Mouse (Mus musculus): Measurements from ENCODE around the gene Arid3c.
"Not testable (repeated sequence)": the region's sequence is repeated elsewhere in the genome, so short reads cannot be mapped to it uniquely, and the experiment has no call there.

The Arid3c gene

DNA sequence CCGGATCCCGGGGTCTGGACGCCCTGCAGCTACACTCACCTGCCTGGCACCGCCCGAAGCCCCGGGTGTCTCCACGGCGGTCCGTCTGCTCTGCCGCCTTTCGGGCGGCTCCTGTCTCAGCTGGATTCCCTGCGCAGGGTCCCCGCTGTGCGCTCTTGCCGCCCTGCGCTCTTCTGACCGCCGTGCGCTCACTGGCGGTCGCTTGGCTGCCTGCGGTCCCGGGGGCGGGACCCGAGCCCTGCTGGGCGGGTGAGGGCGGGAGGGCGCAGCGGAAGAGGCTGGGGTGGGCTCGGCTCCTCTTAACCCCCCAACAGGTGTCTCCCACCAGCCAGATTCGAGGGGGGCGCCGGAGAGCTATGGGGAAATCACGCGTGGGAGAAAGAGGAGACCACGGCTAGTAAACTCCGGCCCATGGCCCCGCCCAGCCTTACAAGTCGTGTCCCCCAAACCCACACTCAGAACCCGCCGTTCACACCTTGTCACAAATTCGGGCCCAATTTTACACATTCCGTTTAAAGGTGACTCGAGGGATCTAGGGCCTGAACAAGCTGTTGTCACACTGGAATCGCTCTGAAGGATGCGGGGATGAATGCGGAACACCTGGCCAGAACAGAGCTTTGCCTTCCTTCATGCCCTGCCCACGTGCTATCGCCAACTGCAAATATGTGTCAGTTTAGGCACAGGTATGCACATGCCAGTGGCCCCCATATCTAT, at the start of gene Arid3c:
Arid3c (minus strand) TSS at position 91 of the 714 bp plus-strand sequence.
- DNase-seq = no peak

DNA sequence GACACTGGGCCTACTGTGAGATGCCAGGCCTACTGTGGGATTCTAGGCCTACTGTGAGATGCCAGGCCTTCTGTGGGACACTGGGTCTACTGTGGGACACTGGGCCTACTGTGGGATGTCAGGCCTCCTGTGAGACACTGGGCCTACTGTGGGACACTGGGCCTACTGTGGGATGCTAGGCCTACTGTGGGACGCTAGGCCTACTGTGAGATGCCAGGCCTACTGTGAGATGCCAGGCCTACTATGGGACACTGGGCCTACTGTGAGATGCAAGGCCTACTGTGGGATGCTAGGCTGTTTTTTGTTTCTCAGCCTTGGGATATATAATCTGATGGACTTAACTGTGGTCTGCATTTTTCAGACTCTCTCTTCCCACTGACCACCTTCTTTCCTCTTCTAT, 44.9 kb upstream of the Arid3c start:
- not testable (repeated sequence) for DNase-seq

DNA sequence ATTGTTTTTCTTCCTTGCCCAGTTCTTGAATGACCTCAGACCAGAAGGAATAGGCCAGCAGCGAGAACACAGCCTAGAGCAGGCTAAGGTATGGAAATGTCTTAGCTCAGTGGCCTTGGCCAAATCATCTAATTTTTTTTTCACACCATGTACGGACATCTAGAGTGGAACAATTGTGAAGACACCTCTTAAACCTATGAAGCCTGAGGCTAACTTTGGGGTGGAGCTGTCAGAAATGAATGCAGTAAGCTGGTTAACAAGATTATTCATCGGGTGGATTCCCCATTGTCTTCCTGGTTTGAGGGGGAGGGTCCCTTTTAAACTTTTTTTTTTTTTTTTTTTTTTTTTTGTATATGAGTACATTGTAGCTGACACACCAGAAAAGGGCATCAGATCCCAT, 43.6 kb upstream of the Arid3c start:
- DNase-seq = not testable (repeated sequence)

DNA sequence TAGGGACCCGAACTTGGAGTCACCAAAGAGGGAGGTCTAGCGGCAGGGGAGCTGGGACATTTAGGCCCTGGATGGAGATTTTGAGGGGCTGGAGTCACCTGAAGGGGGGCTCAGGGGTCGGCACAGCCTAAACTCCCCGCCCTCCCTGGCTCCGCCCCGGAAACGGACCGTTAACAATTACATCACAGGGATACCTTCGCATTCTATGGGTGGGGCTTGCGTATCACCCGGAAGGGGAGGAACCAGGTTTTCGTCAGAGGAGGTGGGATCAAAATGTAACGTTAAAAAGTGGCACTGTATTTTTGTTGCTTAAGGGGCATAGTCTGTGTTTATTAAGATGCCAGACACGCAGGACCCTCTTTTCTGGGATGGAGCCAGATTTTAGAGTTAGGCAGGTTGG, 43.1 kb upstream of the Arid3c start, which contains the start of gene Ccl27a:
Ccl27a (minus strand) TSS at position 246 of the 400 bp plus-strand sequence.
- peak; percentile 83 to 91 for DNase-seq

DNA sequence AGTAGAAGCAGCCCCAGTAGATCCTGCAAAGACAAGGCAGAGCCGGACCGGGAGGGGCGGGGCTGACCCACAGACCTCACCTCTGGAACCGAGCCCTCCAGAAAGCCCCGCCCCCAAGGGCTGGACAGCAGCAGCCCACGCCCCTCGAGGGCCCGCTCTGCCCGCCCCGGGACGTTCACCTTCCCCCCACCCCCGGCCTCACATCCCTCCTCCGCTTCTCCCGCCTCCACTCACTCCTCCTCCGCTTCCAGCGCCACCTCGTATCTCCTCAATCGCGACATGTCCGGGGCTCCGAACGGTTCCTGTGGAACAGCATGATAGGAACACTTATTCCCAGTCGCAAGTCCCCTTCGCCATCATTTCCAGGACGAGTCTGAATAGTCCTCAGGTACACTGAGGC, 42.6 kb upstream of the Arid3c start:
- peak; percentile 66 to 70 for DNase-seq

DNA sequence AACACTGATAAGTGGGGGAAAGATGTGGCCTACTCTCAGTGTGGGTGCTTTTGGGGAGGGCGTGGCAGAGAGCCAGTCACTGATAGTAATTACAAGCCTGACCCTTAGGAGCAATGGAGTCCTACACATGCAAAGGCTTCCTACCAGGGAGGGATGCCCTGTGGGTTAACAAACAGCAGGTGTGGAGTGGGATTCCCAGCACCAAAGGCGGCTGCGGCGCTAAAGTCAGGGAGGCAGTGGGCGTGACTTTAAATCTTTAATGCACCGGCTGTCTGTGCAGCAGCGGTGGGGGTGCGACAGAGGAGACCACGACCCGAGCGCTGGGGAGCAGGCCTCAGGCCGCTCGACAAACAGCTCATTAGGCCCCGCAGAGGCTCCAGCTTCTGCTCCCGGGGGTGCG, 42.0 kb upstream of the Arid3c start:
- not testable (repeated sequence) for DNase-seq

DNA sequence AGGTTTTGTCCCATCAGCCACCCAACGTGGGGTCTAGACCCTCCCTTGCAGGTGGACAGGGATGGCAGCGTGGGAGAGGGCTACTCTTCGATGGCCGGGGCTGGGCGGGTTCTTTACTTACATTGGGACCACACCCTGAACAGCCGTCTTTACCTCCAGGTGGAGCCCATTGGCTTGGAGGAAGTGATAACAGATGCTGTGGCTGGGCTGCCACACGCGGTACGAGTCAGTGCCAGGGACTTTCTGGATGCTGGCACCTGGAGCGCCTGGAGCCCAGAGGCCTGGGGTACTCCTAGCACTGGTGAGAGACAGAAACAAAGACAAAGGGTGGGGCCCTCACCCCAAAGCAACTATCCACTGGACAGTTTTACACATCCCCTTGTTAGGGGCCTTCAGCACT, 36.4 kb upstream of the Arid3c start:
- DNase-seq = not testable (repeated sequence)

DNA sequence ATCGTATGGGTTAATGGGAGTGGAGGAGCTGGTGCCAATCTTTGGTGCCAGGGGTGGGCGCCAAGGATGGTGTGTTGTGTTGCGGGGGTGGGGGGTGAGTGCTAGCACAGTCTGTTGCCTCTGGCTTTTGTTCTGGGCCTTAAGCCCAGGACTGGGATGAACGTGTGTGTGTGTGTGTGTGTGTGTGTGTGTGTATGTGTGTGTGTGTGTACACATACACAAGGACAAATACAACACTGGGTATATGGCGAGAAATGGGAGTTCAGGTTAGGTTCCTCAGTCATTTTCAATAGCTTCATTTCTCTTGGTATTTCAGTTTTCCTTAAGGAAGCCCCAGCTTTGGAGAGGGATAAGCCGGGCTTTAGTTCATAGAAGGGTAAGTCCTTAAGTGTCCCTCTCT, 32.2 kb upstream of the Arid3c start:
- not testable (repeated sequence) for DNase-seq

DNA sequence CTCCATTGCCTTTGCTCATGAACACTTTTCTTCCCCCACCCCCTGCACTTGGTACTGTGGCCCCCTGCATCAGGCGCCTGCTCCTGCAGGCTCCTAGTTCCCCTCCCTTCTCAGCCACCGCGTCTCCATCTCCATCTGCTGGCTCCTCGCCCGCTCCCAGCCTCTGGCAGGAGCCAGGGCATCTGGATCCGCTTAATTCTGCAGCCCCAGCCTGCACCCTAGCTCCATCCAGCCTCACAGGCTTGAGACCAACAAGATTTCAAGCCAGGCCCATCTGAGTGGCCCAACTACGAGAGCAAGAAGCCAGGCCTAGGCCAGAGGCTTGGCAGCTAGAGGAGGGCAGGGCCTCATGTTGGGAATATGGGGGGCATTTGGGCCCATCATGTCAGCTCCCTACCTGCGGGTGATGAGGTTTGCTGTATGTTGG, 31.8 kb upstream of the Arid3c start:
- DNase-seq = peak; percentile 53 to 62

DNA sequence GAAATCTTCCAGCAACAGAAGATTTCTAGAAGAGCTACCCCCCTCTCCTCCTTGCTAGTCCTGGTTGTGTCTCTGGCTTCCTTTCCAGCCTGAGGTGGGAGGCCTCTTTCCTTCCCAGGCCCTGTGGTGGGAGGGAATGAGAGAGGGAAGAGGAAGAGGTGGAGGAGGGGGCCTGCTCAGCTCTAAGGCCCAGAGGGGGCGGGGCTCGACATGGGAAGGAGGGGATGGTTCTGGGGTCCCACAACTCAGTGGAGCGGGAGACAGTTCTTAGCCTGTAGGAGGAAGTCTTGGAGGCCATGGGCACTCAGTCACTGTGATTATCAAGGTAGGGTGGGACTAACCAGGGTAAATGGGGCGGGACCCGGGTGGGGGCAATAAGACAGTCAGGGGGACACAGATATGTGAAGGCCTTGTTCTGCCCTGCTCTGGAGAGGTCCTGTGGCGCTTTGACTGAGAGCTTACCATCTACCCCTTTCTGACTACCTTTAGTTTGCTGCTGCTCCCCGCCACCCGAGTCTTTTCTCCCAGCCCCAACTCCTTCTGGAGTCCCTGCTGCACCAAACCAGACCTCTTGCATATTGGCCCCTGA, 31.3 kb upstream of the Arid3c start:
- no peak for DNase-seq

DNA sequence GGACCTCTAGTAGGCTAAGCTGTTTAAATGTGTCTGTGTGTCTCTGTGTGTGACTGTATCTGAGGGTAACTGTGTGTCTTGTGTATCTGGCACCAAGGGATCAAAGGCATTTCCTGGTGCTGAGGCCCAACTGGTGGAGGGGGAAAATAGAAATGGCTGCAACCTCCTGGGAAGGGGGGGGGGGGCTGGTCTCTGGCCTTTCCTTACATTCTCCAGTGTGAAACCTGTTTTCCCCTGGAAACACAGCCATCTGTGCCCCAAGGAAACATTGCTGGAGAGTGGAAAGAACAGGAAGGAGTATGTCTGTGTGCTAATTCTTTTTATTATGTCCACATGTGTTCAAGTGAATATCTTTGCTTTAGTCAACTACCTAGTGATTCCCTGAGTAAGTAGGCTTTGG, 30.7 kb upstream of the Arid3c start:
- no peak for DNase-seq

DNA sequence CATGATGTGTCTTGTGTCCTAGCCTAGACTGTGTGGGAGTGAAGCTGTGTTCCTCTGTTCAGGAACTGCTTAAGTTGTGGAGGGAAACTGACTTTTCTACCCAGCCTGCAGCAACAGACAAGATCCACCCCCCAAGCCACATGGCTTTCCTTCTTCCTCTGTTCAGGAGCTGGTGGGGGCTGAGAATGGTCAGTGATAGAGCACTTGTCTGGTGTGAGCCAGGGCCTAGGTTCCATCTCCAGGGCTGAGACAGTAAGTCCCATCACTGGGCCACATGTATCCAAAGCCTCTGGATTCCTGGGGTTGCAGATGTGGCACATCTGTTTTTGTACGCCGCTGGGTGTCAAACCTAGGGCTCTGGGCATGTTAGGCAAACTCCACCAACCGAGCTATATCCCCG, 30.0 kb upstream of the Arid3c start:
- DNase-seq = no peak

DNA sequence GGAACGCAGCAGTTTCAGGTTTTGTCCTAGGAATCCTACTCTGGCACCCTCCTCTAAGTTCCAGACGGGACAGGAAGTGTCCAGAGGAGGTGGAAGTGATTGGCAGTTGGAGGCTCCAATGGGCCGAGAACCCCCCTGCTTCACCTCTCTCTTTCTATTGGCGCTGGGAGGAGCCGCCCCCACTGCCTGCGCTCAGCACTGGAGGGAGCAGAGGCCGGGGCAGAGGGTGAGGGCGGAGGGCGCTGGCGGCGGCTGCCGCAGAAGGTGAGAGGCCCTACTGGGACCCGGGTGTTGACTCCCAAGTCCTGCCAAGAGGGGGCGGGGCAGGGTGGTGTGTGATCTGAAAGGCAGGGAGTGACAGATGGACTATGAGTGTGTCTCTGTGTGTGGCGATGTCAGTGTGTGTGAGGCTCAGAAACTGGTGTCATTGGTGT, 29.4 kb upstream of the Arid3c start:
- peak; percentile 89 to 90 for DNase-seq

DNA sequence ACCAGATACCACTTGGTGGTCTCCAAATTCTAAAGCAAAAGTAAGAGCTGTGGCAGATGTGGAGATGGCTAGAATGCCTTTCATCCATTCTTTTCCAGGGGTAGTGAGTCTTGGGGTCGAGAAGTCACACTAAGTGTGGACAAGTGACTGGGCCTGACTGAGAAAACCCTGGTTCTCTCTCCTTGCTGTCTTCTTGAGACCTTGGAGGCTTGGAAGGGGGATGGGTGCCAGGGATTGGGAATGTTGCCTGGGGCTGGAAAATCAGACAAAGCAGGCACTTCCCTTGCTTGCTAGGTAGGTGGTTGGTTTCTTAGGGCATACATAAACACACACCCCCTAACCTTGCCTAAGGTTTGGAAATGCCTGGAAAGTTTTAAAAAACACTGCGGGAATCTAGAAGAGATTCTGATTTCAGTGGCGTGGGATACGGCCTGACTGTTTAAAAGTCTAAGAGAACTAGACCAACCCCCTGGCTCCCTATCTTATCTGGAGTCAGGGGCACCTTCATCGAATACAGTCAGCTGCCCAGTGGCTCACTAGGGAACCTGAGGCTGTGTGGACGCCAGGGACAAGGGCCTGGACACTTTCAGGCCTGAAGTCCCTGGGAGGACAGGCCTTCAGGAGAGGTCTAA, 28.8 kb upstream of the Arid3c start:
- DNase-seq = no peak

DNA sequence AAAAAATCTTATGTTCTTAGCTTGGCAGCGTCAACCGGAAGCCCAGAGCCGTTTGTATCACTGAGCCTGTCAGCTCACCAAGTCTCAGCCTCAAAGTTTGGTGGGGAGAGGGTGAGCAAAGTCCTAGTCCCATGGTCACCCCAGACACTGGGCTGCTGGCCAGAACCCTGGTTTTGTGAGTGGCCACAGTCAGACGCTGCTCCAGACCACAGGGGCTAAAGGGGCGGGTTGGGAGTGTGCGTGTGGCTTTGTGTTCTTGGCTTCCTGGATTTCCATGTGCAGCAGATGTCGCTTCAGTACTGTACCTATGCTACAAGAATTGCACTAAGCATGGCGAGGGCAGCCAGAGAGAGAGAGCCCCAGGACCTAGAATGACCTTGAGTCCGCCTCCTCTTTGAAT, 28.3 kb upstream of the Arid3c start:
- peak in 1 of 2 experiments; percentile 36 for DNase-seq

DNA sequence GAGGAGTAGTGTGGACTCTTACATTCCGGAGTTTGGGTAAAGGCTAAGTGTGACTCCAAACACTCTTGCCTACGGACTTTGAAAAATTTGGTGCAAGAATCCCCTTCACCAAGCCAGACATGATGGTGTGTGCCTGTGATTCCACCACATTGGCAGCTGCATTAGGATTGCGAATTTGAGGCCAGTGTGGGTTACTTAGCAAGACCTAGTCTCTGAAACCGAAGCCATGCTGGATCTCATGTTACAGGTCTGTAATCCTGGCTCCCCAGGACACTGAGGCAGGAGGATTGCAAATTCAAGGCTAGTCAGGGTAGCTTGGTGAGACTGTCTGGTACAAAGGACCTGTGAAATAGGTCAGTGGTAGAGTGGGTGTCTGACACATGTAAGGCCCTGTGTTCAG, 27.8 kb upstream of the Arid3c start:
- DNase-seq = no peak

DNA sequence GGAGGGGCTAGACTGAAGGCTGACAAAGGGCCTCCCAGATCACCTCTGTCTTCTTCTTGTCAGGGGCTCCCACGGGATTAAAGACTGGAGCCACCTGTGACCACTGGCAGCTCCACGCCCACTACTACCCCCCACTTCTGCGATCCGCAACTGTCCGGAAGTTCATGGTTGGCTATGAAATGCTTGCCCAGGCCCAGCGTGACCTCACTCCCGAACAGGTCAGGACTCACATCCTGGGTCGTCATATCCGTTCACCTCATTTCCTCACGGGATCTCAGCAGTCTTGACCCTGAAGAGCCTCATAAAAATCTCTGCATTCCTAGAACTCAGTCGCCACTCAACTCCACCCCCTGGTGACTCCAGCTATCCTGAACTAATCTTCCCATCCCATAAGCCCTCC, 27.1 kb upstream of the Arid3c start:
- DNase-seq = no peak

DNA sequence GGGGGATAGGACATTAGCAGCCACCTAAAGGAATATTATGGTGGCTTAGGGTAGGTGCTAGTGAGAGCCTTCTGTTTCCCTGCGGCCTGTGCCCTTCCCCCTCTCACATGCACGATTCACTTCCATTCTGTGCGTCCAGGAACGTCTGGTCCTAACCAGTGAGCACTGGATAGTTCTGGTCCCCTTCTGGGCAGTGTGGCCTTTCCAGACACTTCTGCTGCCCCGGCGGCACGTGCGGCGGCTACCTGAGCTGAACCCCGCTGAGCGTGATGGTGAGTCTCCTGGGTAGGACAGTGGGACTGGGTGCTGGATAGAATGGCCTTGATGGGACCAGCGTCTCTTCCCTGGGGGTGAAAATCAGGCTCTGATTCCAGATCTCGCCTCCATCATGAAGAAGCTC, 26.4 kb upstream of the Arid3c start:
- DNase-seq = no peak

DNA sequence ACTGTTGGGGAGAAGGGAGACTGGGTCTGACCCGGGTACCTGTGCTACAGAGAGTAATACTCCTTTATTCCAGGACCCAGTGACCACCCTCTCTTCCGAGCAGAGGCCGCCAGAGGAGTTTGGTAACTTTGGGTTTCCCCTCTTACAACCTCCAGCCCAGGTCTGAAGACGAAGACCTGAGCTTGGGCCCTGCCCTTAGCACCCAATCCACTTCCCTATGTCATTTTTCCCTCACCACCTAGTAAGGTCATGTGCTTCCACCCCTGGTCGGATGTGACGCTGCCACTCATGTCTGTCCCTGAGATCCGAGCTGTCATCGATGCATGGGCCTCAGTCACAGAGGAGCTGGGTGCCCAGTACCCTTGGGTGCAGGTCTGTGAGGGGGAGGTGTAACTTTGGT, 25.5 kb upstream of the Arid3c start:
- no peak for DNase-seq

DNA sequence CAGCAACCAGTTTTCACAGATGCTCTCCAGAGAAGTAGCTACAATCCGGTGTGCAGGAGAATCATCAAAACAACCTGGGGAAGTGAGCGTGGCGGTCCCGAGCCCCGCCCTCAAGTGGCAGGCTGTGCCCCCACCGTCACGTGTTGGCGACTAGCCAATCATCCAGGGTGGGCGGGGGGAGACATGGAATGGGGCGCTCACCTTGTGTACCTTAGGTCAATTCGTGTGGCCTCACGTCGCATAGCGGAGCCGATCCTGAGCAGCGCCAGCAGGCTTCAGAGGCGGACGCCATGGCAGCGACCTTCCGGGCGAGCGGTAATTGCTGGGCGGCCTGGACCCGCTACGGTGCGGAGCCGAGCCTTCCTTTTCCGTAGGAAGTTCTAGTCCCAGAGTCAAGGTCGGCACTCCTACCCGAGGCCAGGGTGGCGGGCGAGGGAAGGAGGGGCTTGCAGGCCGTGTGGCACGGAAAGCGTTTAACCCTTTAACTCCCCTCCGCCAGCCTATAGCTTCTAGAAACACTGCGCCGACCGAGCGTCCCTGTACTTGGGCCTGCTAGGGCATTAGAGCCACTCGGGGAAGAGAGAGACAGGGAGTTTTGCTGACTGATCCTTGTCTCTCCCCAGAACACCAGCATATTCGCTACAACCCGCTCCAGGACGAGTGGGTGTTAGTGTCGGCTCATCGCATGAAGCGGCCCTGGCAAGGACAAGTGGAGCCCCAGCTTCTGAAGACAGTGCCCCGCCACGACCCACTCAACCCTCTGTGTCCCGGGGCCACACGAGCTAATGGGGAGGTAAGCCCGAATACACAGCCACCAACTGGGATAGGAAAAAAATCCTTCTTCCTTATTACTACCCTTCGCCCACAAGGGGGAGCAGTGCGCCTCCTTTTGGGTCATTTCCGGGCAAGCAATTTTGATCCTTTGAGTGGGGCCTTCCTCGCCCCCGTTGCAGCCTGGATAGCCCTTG, 24.7 kb upstream of the Arid3c start, which contains the start of gene Sigmar1:
Sigmar1 (minus strand) TSS at position 820 of the 968 bp plus-strand sequence.
- peak; percentile 83 to 90 for DNase-seq

DNA sequence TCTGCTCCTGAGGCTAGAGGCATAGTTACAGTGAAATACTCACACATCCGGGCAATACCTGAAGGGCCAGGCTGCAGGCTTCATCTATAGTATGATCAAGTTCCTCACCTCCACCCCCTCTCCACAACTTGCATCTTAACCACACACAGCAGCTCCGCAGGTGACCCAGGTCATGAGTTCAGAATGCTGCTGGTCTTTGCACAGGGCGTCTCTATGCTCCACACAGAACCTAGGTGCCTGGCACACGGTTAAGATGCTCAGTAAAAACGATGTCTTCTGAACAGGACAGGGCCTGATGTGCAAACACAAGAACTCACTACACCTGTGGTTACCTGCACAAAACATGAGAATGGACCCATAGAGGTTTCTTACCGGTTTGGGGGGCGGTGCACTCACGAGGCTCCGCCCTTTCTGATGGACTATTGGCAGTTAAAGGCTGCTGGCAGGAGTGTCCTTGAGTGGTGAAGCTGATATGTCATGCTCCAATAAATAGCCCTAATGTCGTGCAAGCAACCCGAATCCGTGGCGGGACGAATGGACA, 23.9 kb upstream of the Arid3c start, which contains the start of gene Galt:
Galt (plus strand) TSS at position 432 of the 541 bp plus-strand sequence.
- DNase-seq = peak; percentile 85 to 88

DNA sequence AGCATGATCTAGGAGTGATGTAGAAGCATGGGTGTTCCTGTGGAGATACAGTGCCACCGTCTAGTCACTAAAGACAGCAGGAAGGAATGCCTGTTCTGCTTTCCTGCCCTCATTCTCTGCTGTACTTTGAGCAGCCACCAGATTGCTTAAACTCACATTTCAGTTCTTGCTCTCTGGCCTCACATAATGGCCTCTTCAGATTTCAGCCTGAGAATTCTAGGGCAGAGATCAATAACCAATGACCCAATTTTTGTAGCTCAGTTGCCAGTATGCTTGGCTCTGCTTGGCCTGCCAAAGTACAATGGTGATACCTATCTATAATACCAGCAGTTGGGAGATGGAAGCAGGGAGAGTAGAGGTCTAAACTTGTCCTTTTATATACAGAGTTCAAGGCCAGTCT, 14.1 kb upstream of the Arid3c start:
- DNase-seq = no peak
